Mouse (Mus musculus) activated CD4-positive, CD25-positive, alpha-beta regulatory T cell, adult 9 weeks (primary cell): ENCODE measurements around the gene Atp6v1e1. TPM values are rescaled to one million over a fixed set of nuclear protein-coding genes. Genes with fewer than 3 reads are reported as not detected.

Experiments used
- polyA plus RNA-seq: library from polyadenylated mRNA; unstranded; fragments of 100-300 nt; shearing (Covaris generic); gene quantifications from one replicate; pipeline ENCODE4 v1.2.1, GENCODE M21; 2017

Gene Atp6v1e1
- 141 TPM for polyA plus RNA-seq

DNA sequence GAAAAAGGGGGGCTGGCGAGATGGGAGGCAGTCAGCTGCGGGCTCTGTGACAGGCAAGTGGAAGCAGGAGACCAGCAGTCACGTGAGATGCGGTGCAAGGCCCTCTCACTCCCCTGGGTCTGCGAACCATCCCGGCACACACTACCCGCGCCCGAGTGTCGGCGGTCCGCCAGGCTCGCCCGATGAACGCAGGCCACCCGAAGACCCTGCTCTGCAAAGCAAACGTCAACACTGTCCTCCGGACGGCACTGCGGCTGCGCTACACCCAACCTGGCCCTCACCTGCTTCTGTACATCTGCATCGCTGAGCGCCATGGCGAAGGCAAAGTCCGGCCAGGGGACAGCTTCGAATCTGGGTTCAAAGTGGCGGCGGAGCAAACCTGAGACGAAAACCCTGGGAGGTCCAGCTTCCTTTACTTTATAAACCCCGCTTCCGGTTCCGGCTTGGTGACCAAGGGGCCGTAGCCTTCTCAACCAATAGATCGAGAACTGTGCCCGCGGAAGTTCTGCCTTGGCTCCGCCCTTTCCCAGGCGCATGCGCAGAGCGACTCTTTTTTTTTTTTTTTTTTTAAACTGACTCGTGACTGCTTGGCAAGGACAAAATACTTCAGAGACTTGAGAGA is at the start of gene Atp6v1e1:
Gene Atp6v1e1, minus strand, starts transcription at position 487 of the 622 bp plus-strand sequence.

DNA sequence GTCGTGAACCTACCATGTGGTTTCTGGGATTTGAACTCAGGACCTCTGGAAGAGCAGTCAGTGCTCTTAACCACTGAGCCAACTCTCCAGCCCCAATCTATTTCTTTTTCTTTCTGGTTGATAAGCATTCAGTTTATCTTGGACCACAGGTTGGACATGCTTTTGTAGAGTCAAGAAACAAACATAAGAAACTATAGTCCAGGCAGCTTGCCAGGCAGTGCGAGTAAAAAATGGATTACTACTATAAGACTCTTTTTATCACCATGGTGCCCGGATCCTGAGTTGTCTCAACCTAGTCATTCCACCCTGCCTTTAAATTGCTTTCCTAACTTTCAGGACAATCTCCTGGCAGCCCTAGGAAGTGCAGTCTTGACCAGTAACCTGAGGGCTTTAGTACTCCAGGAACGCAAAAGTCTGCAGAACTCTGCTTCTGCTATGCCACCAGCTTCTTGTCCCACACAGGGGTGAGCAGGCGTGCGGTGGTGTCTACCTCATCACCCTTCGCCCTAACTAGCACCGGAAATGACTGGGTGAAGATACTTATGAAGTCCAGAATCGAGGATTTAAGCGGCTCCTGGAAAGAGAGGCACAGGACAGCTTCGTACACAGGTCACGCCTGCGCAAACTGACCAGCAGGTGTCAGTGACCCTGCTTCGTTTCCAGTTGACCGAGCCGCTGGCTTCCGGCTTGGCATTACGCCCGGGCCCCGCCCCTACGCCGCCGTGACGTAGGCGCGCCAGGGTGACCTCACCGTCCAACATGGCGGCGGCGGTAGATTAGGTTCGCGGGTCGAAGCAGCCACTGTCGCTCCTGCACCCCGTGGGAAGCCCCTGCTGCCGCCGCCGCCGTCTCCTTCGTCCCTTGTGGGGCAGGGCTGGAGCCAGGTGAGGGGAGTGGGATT is 13.1 kb upstream of the Atp6v1e1 start, which contains the start of gene Bcl2l13:
Gene Bcl2l13, plus strand, starts transcription at position 739 of the 901 bp plus-strand sequence.

GRCm38 (mm10) chr6:120773149-120773628 is 49.4 kb downstream of the Atp6v1e1 start, which contains the start of gene Slc25a18:
Gene Slc25a18 (plus strand): TSS chr6:120773578.

Other genes with a start within 250 kb of the Atp6v1e1 start
- 0.28 TPM for gene Cecr2, start 156.4 kb downstream of the Atp6v1e1 start, polyA plus RNA-seq
- not detected for gene Slc25a18, start 49.2 kb downstream of the Atp6v1e1 start, polyA plus RNA-seq
- gene Bcl2l13, start 13.4 kb upstream of the Atp6v1e1 start, polyA plus RNA-seq: 29.4 TPM
- gene Bid, start 94.1 kb upstream of the Atp6v1e1 start, polyA plus RNA-seq: 63.6 TPM